Mouse (Mus musculus) hindbrain, embryonic 14.5 days (tissue): ENCODE results near the gene Ifitm5. TPM values are rescaled to one million over a fixed set of nuclear protein-coding genes. Genes with fewer than 3 reads are reported as not detected.

ENCODE experiments used
- ATAC-seq: fragments of 200-750 bp; cut with Nextera tagmentation; 2 replicates; pipeline ENCODE4 v1.8.0; 2017; ENCODE audit warnings: moderate number of reproducible peaks, mild to moderate bottlenecking, moderate TSS enrichment, moderate library complexity; ENCODE audit not compliant: low FRiP score
- DNase-seq: peaks from one replicate; pipeline ENCODE4 v3.0.0-alpha.2; 2015; ENCODE audit warnings: low spot score
- H3K27ac ChIP-seq: fragments of 300-500 bp; sonication (generic); 2 replicates; pipeline ENCODE4 v1.5.1; 2014; ENCODE audit warnings: mild to moderate bottlenecking, moderate library complexity
- H3K27me3 ChIP-seq: fragments of 300-500 bp; sonication (generic); 2 replicates; pipeline ENCODE4 v1.6.1; 2014; ENCODE audit warnings: mild to moderate bottlenecking, low read length, mixed read lengths; ENCODE audit not compliant: control insufficient read depth, insufficient read depth
- H3K36me3 ChIP-seq: fragments of 300-500 bp; sonication (generic); replicated peaks from 2 replicates; pipeline ENCODE4 v1.6.1; 2014; ENCODE audit not compliant: control insufficient read depth, insufficient read depth
- H3K4me1 ChIP-seq: fragments of 300-500 bp; sonication (generic); replicated peaks from 2 replicates; pipeline ENCODE4 v1.6.1; 2014; ENCODE audit warnings: antibody characterized with exemption, low read length, mixed read lengths; ENCODE audit not compliant: control insufficient read depth, insufficient read depth
- H3K4me2 ChIP-seq: fragments of 300-500 bp; sonication (generic); replicated peaks from 2 replicates; pipeline ENCODE4 v1.6.1; 2014; ENCODE audit warnings: mild to moderate bottlenecking, moderate library complexity
- H3K4me3 ChIP-seq: fragments of 300-500 bp; sonication (generic); replicated peaks from 2 replicates; pipeline ENCODE4 v1.5.1; 2014; ENCODE audit warnings: mild to moderate bottlenecking, low read length
- H3K9ac ChIP-seq: fragments of 300-500 bp; sonication (generic); 2 replicates; pipeline ENCODE4 v1.6.1; 2014
- H3K9me3 ChIP-seq: fragments of 300-500 bp; sonication (generic); 2 replicates; pipeline ENCODE4 v1.6.1; 2016; ENCODE audit warnings: low read length; ENCODE audit not compliant: control insufficient read depth
- WGBS: fragments of 180-500 bp; shearing (Covaris S2); extraction: QIAGEN DNeasy Blood & Tissue Kit; methylation state at CpG from one replicate; pipeline ENCODE4 v1.1.7; 2014; 5-methylcytosine and 5-hydroxymethylcytosine counted together
- polyA plus RNA-seq: library from polyadenylated mRNA; unstranded; fragments of >200 nt; fragmentation: Nextera tagmentation; extraction: Ambion mirVana; gene quantifications from 2 replicates; pipeline ENCODE4 v1.2.1, GENCODE M21; 2014

Ifitm5 gene
- polyA plus RNA-seq, 1 experiment from 2014 or later = 0.55 TPM

GRCm38 (mm10) chr7:140900220-140900619 lies 49.9 kb downstream of the Ifitm5 start, which contains the start of gene Cox8b:
Cox8b (minus strand) TSS chr7:140900446.
- no peak within 1 kb of the TSS for H3K27ac ChIP-seq
- H3K27me3 ChIP-seq = no peaks in the 10 kb centered on the region
- DNase-seq (no peak), ATAC-seq (no peak)
- H3K4me2 ChIP-seq = no peak within 1 kb of the TSS
- H3K9ac ChIP-seq = no peak within 1 kb of the TSS
- WGBS = 81% methylated on average over 10 of the region's 10 CpGs
- no peaks in the 10 kb centered on the region for H3K9me3 ChIP-seq
- H3K4me3 ChIP-seq = no peak within 1 kb of the TSS
- H3K36me3 ChIP-seq = peaks cover 43% of the 10 kb centered on the region
- no peaks in the 10 kb centered on the region for H3K4me1 ChIP-seq

- Histone ChIP-seq H3K9ac (no peak overlapping the region), H3K36me3 (peaks cover 54% of the 10 kb centered on the region), H3K27ac (no peak overlapping the region), H3K27me3 (no peaks in the 10 kb centered on the region), H3K4me3 (no peak overlapping the region), H3K4me1 (no peaks in the 10 kb centered on the region), H3K4me2 (no peak overlapping the region), H3K9me3 (no peaks in the 10 kb centered on the region)
- WGBS = 74% methylated on average over 3 of the region's 3 CpGs
- ATAC-seq (no peak), DNase-seq (no peak)
These were observed 51.0 kb downstream of the Ifitm5 start for GRCm38 (mm10) chr7:140899121-140899520.

Other genes starting within 250 kb of the Ifitm5 start
- not detected in 2 replicates for gene Cyp2e1, start 186.6 kb downstream of the Ifitm5 start, polyA plus RNA-seq
- 0.47 and 0.62 TPM in 2 replicates for gene Syce1, start 162.4 kb downstream of the Ifitm5 start, polyA plus RNA-seq
- gene Zfp941, start 128.1 kb downstream of the Ifitm5 start, polyA plus RNA-seq = 33.7 and 33.9 TPM in 2 replicates
- 0.31 TPM in 1 of 2 replicates, not detected in the other for gene Urah, start 115.3 kb downstream of the Ifitm5 start, polyA plus RNA-seq
- gene Scgb1c1, start 104.7 kb downstream of the Ifitm5 start, polyA plus RNA-seq = not detected in 2 replicates
- 0.14 TPM in 1 of 2 replicates, not detected in the other for gene Odf3, start 102.5 kb downstream of the Ifitm5 start, polyA plus RNA-seq
- gene Gm45785, start 94.0 kb downstream of the Ifitm5 start, polyA plus RNA-seq = 0.35 TPM in 1 of 2 replicates, not detected in the other
- 92.8 and 96.6 TPM in 2 replicates for gene Ric8a, start 93.3 kb downstream of the Ifitm5 start, polyA plus RNA-seq
- gene Bet1l, start 92.7 kb downstream of the Ifitm5 start, polyA plus RNA-seq = 40.1 and 50.5 TPM in 2 replicates
- 177 and 185 TPM in 2 replicates for gene Psmd13, start 68.3 kb downstream of the Ifitm5 start, polyA plus RNA-seq
- gene Sirt3, start 68.0 kb downstream of the Ifitm5 start, polyA plus RNA-seq = 44.4 and 47.5 TPM in 2 replicates
- not detected in 2 replicates for gene Cox8b, start 49.8 kb downstream of the Ifitm5 start, polyA plus RNA-seq
- gene Nlrp6, start 29.4 kb downstream of the Ifitm5 start, polyA plus RNA-seq = 0.60 and 1.4 TPM in 2 replicates
- gene Pgghg, start 8.9 kb downstream of the Ifitm5 start, polyA plus RNA-seq = 8.2 and 9.2 TPM in 2 replicates
- gene Gm45717, start 5.6 kb upstream of the Ifitm5 start, polyA plus RNA-seq = not detected in 2 replicates
- 201 and 234 TPM in 2 replicates for gene Ifitm2, start 5.7 kb upstream of the Ifitm5 start, polyA plus RNA-seq
- 16.8 and 21.9 TPM in 2 replicates for gene Ifitm1, start 16.9 kb upstream of the Ifitm5 start, polyA plus RNA-seq
- 28.3 and 45.1 TPM in 2 replicates for gene Ifitm3, start 60.5 kb upstream of the Ifitm5 start, polyA plus RNA-seq
- 0.95 and 1.1 TPM in 2 replicates for gene Ifitm6, start 67.6 kb upstream of the Ifitm5 start, polyA plus RNA-seq
- not detected in 2 replicates for gene Gm17387, start 78.8 kb upstream of the Ifitm5 start, polyA plus RNA-seq
- gene B4galnt4, start 110.8 kb upstream of the Ifitm5 start, polyA plus RNA-seq = 38.4 and 41.5 TPM in 2 replicates
- not detected in 2 replicates for gene Pkp3, start 127.9 kb upstream of the Ifitm5 start, polyA plus RNA-seq
- gene Sigirr, start 150.3 kb upstream of the Ifitm5 start, polyA plus RNA-seq = 2.5 and 3.1 TPM in 2 replicates
- gene Ano9, start 167.5 kb upstream of the Ifitm5 start, polyA plus RNA-seq = 0.27 and 0.32 TPM in 2 replicates
- 86.1 and 92.0 TPM in 2 replicates for gene Ptdss2, start 172.1 kb upstream of the Ifitm5 start, polyA plus RNA-seq
- gene Rnh1, start 222.6 kb upstream of the Ifitm5 start, polyA plus RNA-seq = 53.5 and 56.1 TPM in 2 replicates
- gene Hras, start 243.7 kb upstream of the Ifitm5 start, polyA plus RNA-seq = 168 and 187 TPM in 2 replicates
- gene Lrrc56, start 243.9 kb upstream of the Ifitm5 start, polyA plus RNA-seq = 6.6 and 7.6 TPM in 2 replicates